Mouse (Mus musculus): ENCODE measurements around the gene Cphx2. TPM values are rescaled to one million over a fixed set of nuclear protein-coding genes. Genes with fewer than 3 reads are reported as not detected.
A peak's percentile ranks its signal among the peaks of the same experiment; 100 is the strongest.
"Not testable (repeated sequence)": the region's sequence is repeated elsewhere in the genome, so short reads cannot be mapped to it uniquely, and the experiment has no call there.

The Cphx2 gene
- total and polyA plus RNA-seq, 2 experiments from 2014 or later, result not detected

DNA sequence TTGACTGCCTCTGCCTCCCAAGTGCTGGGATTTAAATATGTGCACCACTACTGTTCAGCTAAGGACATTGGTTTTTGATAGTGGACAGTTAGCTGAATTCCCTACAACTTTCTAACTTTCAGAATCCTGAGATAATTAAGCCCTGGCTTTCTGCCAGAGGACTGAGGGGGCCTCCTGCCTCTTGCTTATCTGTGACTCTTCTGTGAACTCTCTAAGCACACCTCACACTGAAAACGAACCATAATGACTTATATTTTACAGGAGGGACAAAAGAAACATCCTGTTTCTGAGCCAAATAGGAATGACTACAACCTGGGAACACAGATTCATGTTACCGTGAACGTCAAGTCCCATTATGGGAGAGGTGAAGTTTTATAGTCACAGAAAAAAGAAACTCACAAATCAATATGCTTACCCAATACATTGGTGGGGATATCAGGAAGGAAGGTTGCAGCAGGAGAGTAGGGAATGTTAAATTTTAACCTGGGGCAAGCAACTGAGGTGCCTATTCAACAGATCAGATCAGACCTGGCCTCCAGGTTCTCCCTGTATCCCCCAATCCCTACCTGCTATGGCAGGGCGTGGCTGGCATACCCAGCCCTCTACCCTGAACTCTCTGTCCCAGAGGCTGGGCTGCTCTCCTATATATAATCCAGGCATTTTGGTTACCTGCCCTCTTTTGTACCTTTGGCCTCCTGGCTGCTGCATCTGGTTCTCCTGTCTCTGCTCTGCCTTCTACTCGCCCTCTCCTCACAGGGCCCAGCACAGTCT, 4.5 kb upstream of the Cphx2 start:
- H3K9me3 ChIP-seq (ENCODE audit: low read length); H3K4me2 ChIP-seq (ENCODE audit: low read depth); H3K9ac ChIP-seq; H3K27ac ChIP-seq (ENCODE audit: low read depth, low read length); ATAC-seq; H3K27me3 ChIP-seq (ENCODE audit: insufficient read depth, low read length); H3K4me3 ChIP-seq (ENCODE audit: low read depth, low read length); H3K36me3 ChIP-seq (ENCODE audit: insufficient read depth); DNase-seq; H3K4me1 ChIP-seq (ENCODE audit: insufficient read depth): not testable (repeated sequence)
- no CpG with 5 or more reads among the region's 5 CpGs for WGBS

DNA sequence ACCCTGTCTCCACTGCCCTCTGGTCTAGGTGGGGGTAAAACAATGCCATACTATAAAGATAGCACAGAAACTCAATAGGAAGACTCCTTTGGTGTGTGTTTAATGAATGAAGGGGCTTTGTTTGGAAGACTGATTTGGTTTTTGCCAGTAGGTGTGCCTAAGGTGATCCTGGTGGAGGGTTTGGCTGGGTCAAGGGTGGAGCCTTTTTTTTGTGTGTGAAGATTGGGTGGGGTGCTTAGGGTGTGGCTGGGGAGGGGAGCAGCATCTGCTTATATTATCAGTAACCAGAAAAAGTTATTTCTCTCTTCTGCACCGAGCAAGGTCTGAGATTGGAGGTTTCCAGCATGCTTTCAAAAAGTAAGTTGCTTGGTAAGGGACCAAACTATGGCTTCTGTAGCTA, 681 bp downstream of the Cphx2 start, which contains the start of gene Cphx3:
Cphx3 (plus strand) TSS at position 301 of the 400 bp plus-strand sequence.
- not testable (repeated sequence) for ATAC-seq; H3K4me1 ChIP-seq (ENCODE audit: insufficient read depth)
- WGBS, result no CpG with 5 or more reads among the region's 1 CpGs

DNA sequence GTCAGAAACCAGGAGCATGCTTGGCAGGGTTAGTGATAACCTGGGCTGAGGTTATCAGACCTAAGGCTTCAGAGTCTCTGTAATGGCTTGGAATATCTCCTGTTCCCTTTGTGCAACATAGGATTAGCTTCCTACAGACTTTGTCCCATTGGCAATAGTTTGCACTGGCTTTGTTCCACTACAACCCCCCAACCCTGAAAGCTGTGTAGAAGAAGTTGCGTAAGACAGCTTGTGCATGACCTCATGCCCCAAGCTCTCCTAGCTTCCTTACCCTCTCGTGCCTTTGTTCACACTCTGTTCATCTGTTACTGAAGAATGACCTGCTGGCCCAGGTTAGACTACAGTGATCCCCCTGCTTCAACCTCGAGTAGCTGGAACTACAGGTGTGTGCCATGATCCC, 16.3 kb downstream of the Cphx2 start:
- ATAC-seq; H3K9me3 ChIP-seq (ENCODE audit: low read length): not testable (repeated sequence)
- no CpG with 5 or more reads among the region's 3 CpGs for WGBS

More for the DNA sequence above, 681 bp downstream of the Cphx2 start, which contains the start of gene Cphx3:
- not testable (repeated sequence) for H3K4me3 ChIP-seq (ENCODE audit: low read depth, low read length); H3K27ac ChIP-seq (ENCODE audit: low read depth, low read length); H3K36me3 ChIP-seq (ENCODE audit: insufficient read depth); H3K4me2 ChIP-seq (ENCODE audit: low read depth); H3K9me3 ChIP-seq (ENCODE audit: low read length); H3K9ac ChIP-seq; DNase-seq; H3K27me3 ChIP-seq (ENCODE audit: insufficient read depth, low read length)

DNA sequence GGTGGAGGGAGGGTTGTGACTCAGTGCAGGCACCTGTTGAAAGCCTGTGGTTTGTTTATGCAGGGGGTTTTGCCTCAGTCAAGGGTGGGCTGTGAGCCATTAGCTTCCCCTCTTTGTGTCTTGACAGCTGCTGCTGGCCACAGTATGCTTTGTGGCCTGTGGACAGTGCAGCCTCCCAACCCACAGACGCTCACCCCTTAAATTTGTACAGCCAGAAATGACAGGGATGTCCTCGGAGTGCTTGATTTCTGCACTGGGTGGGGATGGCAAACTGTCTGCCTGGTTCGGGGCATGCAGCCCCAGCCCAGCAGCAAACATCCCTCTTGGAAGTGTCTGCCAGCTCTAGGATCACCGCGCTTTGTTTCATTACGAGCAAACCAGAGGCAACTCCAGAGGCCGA, 36.8 kb downstream of the Cphx2 start, which contains the start of gene Duxbl2:
Duxbl2 (plus strand) TSS at position 200 of the 400 bp plus-strand sequence.
- ATAC-seq; DNase-seq; H3K4me1 ChIP-seq (ENCODE audit: insufficient read depth); H3K9ac ChIP-seq; H3K27me3 ChIP-seq (ENCODE audit: insufficient read depth, low read length); H3K36me3 ChIP-seq (ENCODE audit: insufficient read depth); H3K4me2 ChIP-seq (ENCODE audit: low read depth); H3K9me3 ChIP-seq (ENCODE audit: low read length); H3K27ac ChIP-seq (ENCODE audit: low read depth, low read length); H3K4me3 ChIP-seq (ENCODE audit: low read depth, low read length): not testable (repeated sequence)
- WGBS, result no CpG with 5 or more reads among the region's 7 CpGs

More for the DNA sequence above, 16.3 kb downstream of the Cphx2 start:
- H3K4me2 ChIP-seq (ENCODE audit: low read depth); H3K36me3 ChIP-seq (ENCODE audit: insufficient read depth); H3K27me3 ChIP-seq (ENCODE audit: insufficient read depth, low read length); DNase-seq; H3K4me1 ChIP-seq (ENCODE audit: insufficient read depth); H3K27ac ChIP-seq (ENCODE audit: low read depth, low read length); H3K4me3 ChIP-seq (ENCODE audit: low read depth, low read length); H3K9ac ChIP-seq: not testable (repeated sequence)

DNA sequence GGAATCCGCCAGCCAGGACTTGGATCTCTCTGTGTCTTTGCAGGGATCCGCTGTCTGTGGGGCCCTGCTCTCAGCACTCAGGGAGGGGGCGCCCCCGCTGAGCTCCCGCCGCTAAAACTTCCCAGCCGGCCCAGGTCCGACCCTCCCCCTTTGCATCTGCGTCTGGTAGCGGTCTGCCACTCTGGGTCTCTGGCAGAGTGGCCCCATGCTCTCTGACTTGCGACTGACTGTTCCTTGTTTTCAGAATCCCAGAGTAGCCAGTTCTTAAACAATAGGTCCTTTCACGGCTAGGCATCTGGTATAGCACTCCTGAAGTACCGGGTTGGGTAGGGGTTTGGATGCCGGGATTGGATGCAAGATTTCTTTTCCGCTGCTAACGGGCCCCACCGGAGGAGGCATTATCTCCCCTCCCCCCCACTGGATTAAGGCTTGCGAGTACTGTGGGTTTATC, 37.3 kb downstream of the Cphx2 start:
- WGBS, result no CpG with 5 or more reads among the region's 18 CpGs
- not testable (repeated sequence) for H3K27ac ChIP-seq (ENCODE audit: low read depth, low read length); H3K4me3 ChIP-seq (ENCODE audit: low read depth, low read length); H3K9me3 ChIP-seq (ENCODE audit: low read length); DNase-seq; H3K27me3 ChIP-seq (ENCODE audit: insufficient read depth, low read length); H3K4me2 ChIP-seq (ENCODE audit: low read depth); H3K36me3 ChIP-seq (ENCODE audit: insufficient read depth); H3K4me1 ChIP-seq (ENCODE audit: insufficient read depth); H3K9ac ChIP-seq
- peak; percentile 93 for ATAC-seq

DNA sequence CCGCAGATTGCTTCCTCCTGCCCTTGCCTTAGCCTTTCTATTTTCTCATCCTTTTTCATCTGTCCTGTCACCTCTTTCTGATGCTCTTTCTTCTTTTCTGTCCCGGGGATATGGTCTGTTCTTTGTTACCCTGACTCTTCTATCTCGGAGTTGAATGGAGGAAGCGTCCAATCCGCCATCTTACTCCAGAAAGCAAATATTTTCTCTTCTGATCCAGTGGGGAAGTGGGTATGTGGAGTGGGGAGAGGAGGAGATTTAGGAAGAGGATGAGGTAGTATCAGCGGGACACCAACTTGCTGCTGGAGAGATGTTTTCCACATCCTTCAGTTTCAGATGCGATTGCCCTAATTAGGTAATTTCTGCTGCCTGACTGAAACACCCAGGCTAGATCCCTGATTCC, 37.8 kb downstream of the Cphx2 start:
- no CpG with 5 or more reads among the region's 7 CpGs for WGBS
- peak; percentile 48; the same call in 1 of the 2 replicates for ATAC-seq
- H3K4me3 ChIP-seq (ENCODE audit: low read depth, low read length); H3K36me3 ChIP-seq (ENCODE audit: insufficient read depth); H3K4me2 ChIP-seq (ENCODE audit: low read depth); DNase-seq; H3K9me3 ChIP-seq (ENCODE audit: low read length); H3K27me3 ChIP-seq (ENCODE audit: insufficient read depth, low read length); H3K4me1 ChIP-seq (ENCODE audit: insufficient read depth); H3K9ac ChIP-seq; H3K27ac ChIP-seq (ENCODE audit: low read depth, low read length): not testable (repeated sequence)

Other genes starting within 250 kb of the Cphx2 start
- gene Anxa11, start 239.4 kb upstream of the Cphx2 start, total RNA-seq (2014; rRNA removed), result 2.0 and 3.0 TPM in 2 replicates
- 3.7 and 4.2 TPM in 2 replicates for gene Anxa11, start 239.4 kb upstream of the Cphx2 start, polyA plus RNA-seq (2015; fragmentation: Nextera tagmentation; extraction: Ambion mirVana)
- 2.0 TPM in 1 of 2 replicates, not detected in the other for gene Plac9a, start 178.4 kb upstream of the Cphx2 start, total RNA-seq (2014; rRNA removed)
- gene Plac9a, start 178.4 kb upstream of the Cphx2 start, polyA plus RNA-seq (2015; fragmentation: Nextera tagmentation; extraction: Ambion mirVana), result 0.70 TPM in 1 of 2 replicates, not detected in the other
- 8.0 and 10.1 TPM in 2 replicates for gene Tmem254a, start 153.8 kb upstream of the Cphx2 start, total RNA-seq (2014; rRNA removed)
- 4.5 and 5.7 TPM in 2 replicates for gene Tmem254a, start 153.8 kb upstream of the Cphx2 start, polyA plus RNA-seq (2015; fragmentation: Nextera tagmentation; extraction: Ambion mirVana)
- 0.33 TPM in 1 of 2 replicates, not detected in the other for gene Cphx1, start 143.2 kb upstream of the Cphx2 start, total RNA-seq (2014; rRNA removed)
- gene Cphx1, start 143.2 kb upstream of the Cphx2 start, polyA plus RNA-seq (2015; fragmentation: Nextera tagmentation; extraction: Ambion mirVana), result 0.16 TPM in 1 of 2 replicates, not detected in the other
- 1.2 and 6.4 TPM in 2 replicates for gene Duxbl1, start 102.9 kb upstream of the Cphx2 start, total RNA-seq (2014; rRNA removed)
- 1.1 and 2.0 TPM in 2 replicates for gene Duxbl1, start 102.9 kb upstream of the Cphx2 start, polyA plus RNA-seq (2015; fragmentation: Nextera tagmentation; extraction: Ambion mirVana)
- gene Gm9780, start 38.8 kb upstream of the Cphx2 start, total RNA-seq (2014; rRNA removed), result 25.4 and 30.7 TPM in 2 replicates
- 13.3 and 16.3 TPM in 2 replicates for gene Gm9780, start 38.8 kb upstream of the Cphx2 start, polyA plus RNA-seq (2015; fragmentation: Nextera tagmentation; extraction: Ambion mirVana)
- 24.2 and 40.0 TPM in 2 replicates for gene Tmem254c, start 14.2 kb upstream of the Cphx2 start, total RNA-seq (2014; rRNA removed)
- gene Tmem254c, start 14.2 kb upstream of the Cphx2 start, polyA plus RNA-seq (2015; fragmentation: Nextera tagmentation; extraction: Ambion mirVana), result 36.2 and 40.9 TPM in 2 replicates
- not detected in 2 replicates for gene Cphx3, start 781 bp downstream of the Cphx2 start, total RNA-seq (2014; rRNA removed)
- not detected in 2 replicates for gene Cphx3, start 781 bp downstream of the Cphx2 start, polyA plus RNA-seq (2015; fragmentation: Nextera tagmentation; extraction: Ambion mirVana)
- 0.67 and 3.8 TPM in 2 replicates for gene Duxbl2, start 36.8 kb downstream of the Cphx2 start, total RNA-seq (2014; rRNA removed)
- gene Duxbl2, start 36.8 kb downstream of the Cphx2 start, polyA plus RNA-seq (2015; fragmentation: Nextera tagmentation; extraction: Ambion mirVana), result 1.9 TPM in 1 of 2 replicates, not detected in the other
- gene Plac9b, start 101.0 kb downstream of the Cphx2 start, total RNA-seq (2014; rRNA removed), result 5.9 and 8.0 TPM in 2 replicates
- gene Plac9b, start 101.0 kb downstream of the Cphx2 start, polyA plus RNA-seq (2015; fragmentation: Nextera tagmentation; extraction: Ambion mirVana), result 11.2 and 13.8 TPM in 2 replicates
- gene Tmem254b, start 125.5 kb downstream of the Cphx2 start, total RNA-seq (2014; rRNA removed), result 25.0 and 25.5 TPM in 2 replicates
- 24.1 and 29.4 TPM in 2 replicates for gene Tmem254b, start 125.5 kb downstream of the Cphx2 start, polyA plus RNA-seq (2015; fragmentation: Nextera tagmentation; extraction: Ambion mirVana)
- gene Duxbl3, start 176.4 kb downstream of the Cphx2 start, total RNA-seq (2014; rRNA removed), result 2.1 and 3.8 TPM in 2 replicates
- gene Duxbl3, start 176.4 kb downstream of the Cphx2 start, polyA plus RNA-seq (2015; fragmentation: Nextera tagmentation; extraction: Ambion mirVana), result 0.55 and 3.4 TPM in 2 replicates